ENCODE assay signal across 2 mouse cellular contexts in the genomic region with DNA sequence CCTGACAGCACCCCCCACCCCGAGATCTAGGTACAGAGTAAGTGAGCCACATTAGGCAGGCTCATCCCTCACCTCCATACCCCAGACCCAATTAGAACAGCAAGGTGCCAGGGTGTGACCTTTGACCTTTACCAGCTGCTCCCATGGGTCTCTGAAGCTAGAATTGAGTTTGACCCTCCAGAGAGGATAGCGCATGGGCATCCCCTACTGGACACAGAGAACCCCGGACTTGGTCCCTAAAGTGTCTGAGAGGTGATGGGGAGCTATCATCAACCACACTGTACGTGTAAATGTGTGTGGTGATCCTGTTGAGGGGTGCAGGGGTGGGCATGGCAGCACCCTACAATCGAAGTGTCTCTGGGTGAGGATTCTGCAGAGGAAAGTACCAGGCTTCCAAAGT.
TF ChIP-seq lines count a peak whose summit lies in the region.

No protein-coding gene starts in this region.

TF ChIP-seq in CH12.LX, 34 proteins besides CTCF, POLR2A, EP300 and RAD21:
- TF ChIP-seq SIN3A (IDR thresholded peaks at IDR 0.05; ENCODE audit: low read length) (no peak), NRF1 (IDR thresholded peaks at IDR 0.05; ENCODE audit: low read depth, low read length) (no peak), SMC3 (IDR thresholded peaks at IDR 0.05; ENCODE audit: low read depth, low read length) (peak; percentile 59), NELFE (IDR thresholded peaks at IDR 0.05; ENCODE audit: low read depth, low read length) (no peak), ZC3H11A (IDR thresholded peaks at IDR 0.05; ENCODE audit: low read depth, low read length) (peak; percentile 25; the same call in 1 of the 2 replicates), ZKSCAN1 (IDR thresholded peaks at IDR 0.05; ENCODE audit: borderline replicate concordance, low read depth, low read length) (no peak)

TF ChIP-seq in MEL, 35 proteins besides CTCF, POLR2A, EP300 and RAD21:
- TF ChIP-seq TBP (IDR thresholded peaks at IDR 0.05; ENCODE audit: low read depth, low read length) = no peak
- peak; percentile 20; the same call in 1 of the 2 replicates for TF ChIP-seq SMC3 (IDR thresholded peaks at IDR 0.05; ENCODE audit: low read depth, low read length)
